ENCODE assay signal across 9 mouse cellular contexts in the genomic region with DNA sequence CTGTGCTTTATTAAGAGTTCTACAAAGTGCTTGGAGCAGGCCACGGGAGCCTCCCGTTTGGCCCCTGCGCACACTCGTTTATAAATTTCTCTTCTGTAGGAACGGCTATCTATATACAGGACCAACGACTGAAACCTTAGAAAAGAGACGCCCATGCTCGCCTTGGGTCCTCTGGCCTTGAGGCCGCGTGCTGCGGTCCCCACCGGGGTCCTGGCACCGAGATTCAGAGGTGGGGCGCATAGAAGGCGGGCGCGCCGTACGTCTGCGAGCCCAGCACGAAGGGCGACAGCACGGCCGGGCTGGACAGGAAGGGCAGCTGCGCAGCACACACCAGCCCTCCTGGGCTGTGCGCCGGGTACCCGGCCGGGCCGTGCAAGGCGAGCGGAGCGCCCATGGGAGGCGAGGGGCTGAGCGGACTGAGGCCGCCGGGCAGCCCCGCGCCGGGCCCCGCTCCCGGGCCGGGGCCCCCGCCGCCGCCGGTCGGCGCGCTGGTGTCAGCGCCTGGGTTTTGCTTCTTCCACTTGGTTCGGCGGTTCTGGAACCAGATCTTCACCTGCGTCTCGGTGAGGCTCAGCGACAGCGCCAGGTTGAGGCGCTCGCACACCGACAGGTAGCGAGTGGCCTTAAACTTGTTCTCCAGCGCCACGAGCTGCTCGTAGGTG. TPM values are rescaled to one million over a fixed set of nuclear protein-coding genes. Genes with fewer than 3 reads are reported as not detected.
DNase-seq lines count a peak whose midpoint lies in the region; ATAC-seq and TF ChIP-seq lines count a peak whose summit lies in the region.
"Had no signal": no experiment of that assay in that cellular context is flagged by ENCODE, and none has a peak within 500 bp of the region (broad histone marks: within the 10 kb centered on the region; RNA-seq: fewer than 3 reads in every experiment).

No protein-coding gene starts in this region.

- H3K36me3 ChIP-seq in heart, embryonic 12.5 days: no peaks in the 10 kb centered on the region
- H3K36me3 ChIP-seq in hindbrain, embryonic 10.5 days: no peaks in the 10 kb centered on the region
- no peaks in the 10 kb centered on the region for H3K36me3 ChIP-seq in midbrain, embryonic 12.5 days

- no peak for TF ChIP-seq CTCF in bone marrow macrophage, adult 2 months (IDR thresholded peaks at IDR 0.05; ENCODE audit: low read depth, low read length)

- peak overlapping the region; percentile 65 for H3K4me2 ChIP-seq in heart, embryonic 12.5 days
- peak overlapping the region; percentile 45 for H3K4me2 ChIP-seq in midbrain, embryonic 12.5 days (replicated peaks)

- peaks cover 45% of the 10 kb centered on the region for H3K4me1 ChIP-seq in heart, embryonic 12.5 days (replicated peaks)
- H3K4me1 ChIP-seq in bone marrow macrophage, adult 2 months (ENCODE audit: control insufficient read depth, insufficient read depth, low read length): no peaks in the 10 kb centered on the region
- peaks cover 62% of the 10 kb centered on the region for H3K4me1 ChIP-seq in hindbrain, embryonic 10.5 days (replicated peaks)
- H3K4me1 ChIP-seq in midbrain, embryonic 12.5 days: peaks cover 38% of the 10 kb centered on the region

- no peaks in the 10 kb centered on the region for H3K9me3 ChIP-seq in heart, embryonic 12.5 days (replicated peaks)
- H3K9me3 ChIP-seq in hindbrain, embryonic 10.5 days: no peaks in the 10 kb centered on the region
- H3K9me3 ChIP-seq in midbrain, embryonic 12.5 days: no peaks in the 10 kb centered on the region

- WGBS in heart, embryonic 12.5 days: 1% methylated on average over 64 of the region's 64 CpGs
- WGBS in hindbrain, embryonic 10.5 days: under 1% methylated on average over 64 of the region's 64 CpGs
- WGBS in midbrain, embryonic 12.5 days: under 1% methylated on average over 60 of the region's 64 CpGs

- no peak for DNase-seq in heart, adult 9 months (ENCODE audit: low spot score in 2 of 2)
- DNase-seq in hindbrain, embryonic 10.5 days (ENCODE audit: low spot score): peak; percentile 50
- DNase-seq in right cerebral cortex, postnatal 36 days (ENCODE audit: low spot score in 2 of 2): no peak
- DNase-seq in adipocyte (ENCODE audit: low spot score): no peak

- no peak overlapping the region for H3K9ac ChIP-seq in heart, embryonic 12.5 days
- no peak overlapping the region for H3K9ac ChIP-seq in midbrain, embryonic 12.5 days (replicated peaks)

- H3K27ac ChIP-seq in heart, embryonic 12.5 days (ENCODE audit: poor library complexity, severe bottlenecking): no peak overlapping the region
- no peak overlapping the region for H3K27ac ChIP-seq in bone marrow macrophage, adult 2 months (ENCODE audit: insufficient read depth, low read depth, low read length)
- H3K27ac ChIP-seq in hindbrain, embryonic 10.5 days: peak overlapping the region; percentile 12; the same call in 1 of the 2 replicates
- H3K27ac ChIP-seq in midbrain, embryonic 12.5 days (replicated peaks): no peak overlapping the region

- TF ChIP-seq POLR2A in bone marrow macrophage, adult 2 months (IDR thresholded peaks at IDR 0.05; ENCODE audit: borderline replicate concordance, low read depth, low read length): no peak

- H3K4me3 ChIP-seq in heart, embryonic 12.5 days: peak overlapping the region; percentile 40
- H3K4me3 ChIP-seq in bone marrow macrophage, adult 2 months (ENCODE audit: insufficient read depth, low read length): peak overlapping the region; percentile 11; the same call in 1 of the 2 replicates
- H3K4me3 ChIP-seq in hindbrain, embryonic 10.5 days: peak overlapping the region; percentile 47
- peak overlapping the region; percentile 33 for H3K4me3 ChIP-seq in midbrain, embryonic 12.5 days
- H3K4me3 ChIP-seq: myocyte had no signal

- H3K27me3 ChIP-seq in heart, embryonic 12.5 days (replicated peaks): peaks cover 96% of the 10 kb centered on the region
- peaks cover 95% of the 10 kb centered on the region for H3K27me3 ChIP-seq in hindbrain, embryonic 10.5 days (ENCODE audit: insufficient read depth, poor library complexity, severe bottlenecking)
- H3K27me3 ChIP-seq in midbrain, embryonic 12.5 days: peaks cover 96% of the 10 kb centered on the region

- ATAC-seq in heart, embryonic 12.5 days (ENCODE audit: insufficient number of reproducible peaks, low FRiP score): no peak
- no peak for ATAC-seq in midbrain, embryonic 12.5 days (ENCODE audit: low FRiP score, low read depth)
- ATAC-seq in granulocyte monocyte progenitor cell, adult 5-6 weeks (replicated peaks; ENCODE audit: poor library complexity, severe bottlenecking): no peak

RNA-seq across cellular contexts. Expression of gene Nkx1-1, which starts 3.1 kb away (rescaled TPM):
- not detected in 2 replicates for polyA plus RNA-seq in heart, embryonic 12.5 days (2016; fragmentation: Nextera tagmentation; extraction: Ambion mirVana)
- polyA plus RNA-seq in bone marrow macrophage, adult 2 months (2012; ENCODE audit: insufficient read depth, insufficient read length, missing spikeins): not detected in 2 replicates
- 0.21 TPM in 1 of 2 replicates, not detected in the other for polyA plus RNA-seq in hindbrain, embryonic 10.5 days (2016; fragmentation: Nextera tagmentation; extraction: Ambion mirVana)
- 0.25 and 0.29 TPM in 2 replicates for polyA plus RNA-seq in midbrain, embryonic 12.5 days (2016; fragmentation: Nextera tagmentation; extraction: Ambion mirVana)
- total RNA-seq in granulocyte monocyte progenitor cell, adult 5-6 weeks (2014; fragmentation: Nextera tagmentation): 0.60 TPM in 1 of 2 replicates, not detected in the other
- not detected in 2 replicates for total RNA-seq in granulocyte monocyte progenitor cell, adult 5-6 weeks (2017)
- polyA plus RNA-seq: myocyte had no signal

RNA-seq across cellular contexts. Expression of gene Uvssa, which starts 52.3 kb away (rescaled TPM):
- polyA plus RNA-seq in heart, embryonic 12.5 days (2016; fragmentation: Nextera tagmentation; extraction: Ambion mirVana): 4.1 and 4.6 TPM in 2 replicates
- polyA plus RNA-seq in bone marrow macrophage, adult 2 months (2012; ENCODE audit: insufficient read depth, insufficient read length, missing spikeins): 13.0 and 15.9 TPM in 2 replicates
- 6.1 and 6.4 TPM in 2 replicates for polyA plus RNA-seq in hindbrain, embryonic 10.5 days (2016; fragmentation: Nextera tagmentation; extraction: Ambion mirVana)
- polyA plus RNA-seq in midbrain, embryonic 12.5 days (2016; fragmentation: Nextera tagmentation; extraction: Ambion mirVana): 9.2 and 9.7 TPM in 2 replicates
- 7.0 and 9.5 TPM in 2 replicates for total RNA-seq in granulocyte monocyte progenitor cell, adult 5-6 weeks (2014; fragmentation: Nextera tagmentation)
- 5.8 and 6.6 TPM in 2 replicates for total RNA-seq in granulocyte monocyte progenitor cell, adult 5-6 weeks (2017)
